Mouse (Mus musculus) hindbrain, embryonic 11.5 days (tissue): ENCODE measurements around the gene Kcnk6. TPM values are rescaled to one million over a fixed set of nuclear protein-coding genes. Genes with fewer than 3 reads are reported as not detected.
A peak's percentile ranks its signal among the peaks of the same experiment; 100 is the strongest.
"Not testable (repeated sequence)": the region's sequence is repeated elsewhere in the genome, so short reads cannot be mapped to it uniquely, and the experiment has no call there.

Source experiments
- ATAC-seq: fragments of 200-750 bp; cut with Nextera tagmentation; 2 replicates; pipeline ENCODE4 v1.8.0; 2017; ENCODE audit warnings: mild to moderate bottlenecking, moderate TSS enrichment, moderate library complexity; ENCODE audit not compliant: low FRiP score
- DNase-seq: peaks from one replicate; pipeline ENCODE4 v3.0.0-alpha.2; 2015; ENCODE audit warnings: low spot score
- H3K27ac ChIP-seq: fragments of 300-500 bp; sonication (generic); 2 replicates; pipeline ENCODE4 v1.5.1; 2014; ENCODE audit warnings: mild to moderate bottlenecking, low read depth, low read length
- H3K27me3 ChIP-seq: fragments of 300-500 bp; sonication (generic); 2 replicates; pipeline ENCODE4 v1.6.1; 2014; ENCODE audit warnings: mild to moderate bottlenecking, low read length, moderate library complexity, mixed read lengths; ENCODE audit not compliant: control insufficient read depth, insufficient read depth
- H3K36me3 ChIP-seq: fragments of 300-500 bp; sonication (generic); 2 replicates; pipeline ENCODE4 v1.6.1; 2014; ENCODE audit warnings: mild to moderate bottlenecking, low read length, moderate library complexity, mixed read lengths; ENCODE audit not compliant: control insufficient read depth, insufficient read depth
- H3K4me1 ChIP-seq: fragments of 300-500 bp; sonication (generic); replicated peaks from 2 replicates; pipeline ENCODE4 v1.6.1; 2014; ENCODE audit warnings: low read length, mixed read lengths; ENCODE audit not compliant: control insufficient read depth, insufficient read depth
- H3K4me2 ChIP-seq: fragments of 300-500 bp; sonication (generic); replicated peaks from 2 replicates; pipeline ENCODE4 v1.6.1; 2014; ENCODE audit warnings: mild to moderate bottlenecking, low read depth, low read length
- H3K4me3 ChIP-seq: fragments of 300-500 bp; sonication (generic); 2 replicates; pipeline ENCODE4 v1.5.1; 2014; ENCODE audit warnings: low read depth, low read length
- H3K9ac ChIP-seq: fragments of 300-500 bp; sonication (generic); 2 replicates; pipeline ENCODE4 v1.6.1; 2014; ENCODE audit warnings: low read depth, low read length
- H3K9me3 ChIP-seq: fragments of 300-500 bp; sonication (generic); 2 replicates; pipeline ENCODE4 v1.6.1; 2016; ENCODE audit warnings: low read length; ENCODE audit not compliant: control insufficient read depth
- WGBS: fragments of 180-500 bp; shearing (Covaris S2); extraction: QIAGEN DNeasy Blood & Tissue Kit; methylation state at CpG from one replicate; pipeline ENCODE4 v1.1.7; 2014; 5-methylcytosine and 5-hydroxymethylcytosine counted together
- polyA plus RNA-seq: library from polyadenylated mRNA; unstranded; fragments of >200 nt; fragmentation: Nextera tagmentation; extraction: Ambion mirVana; gene quantifications from 2 replicates; pipeline ENCODE4 v1.2.1, GENCODE M21; 2014

Gene Kcnk6
- polyA plus RNA-seq, 1 experiment from 2014 or later, result 0.32 TPM

GRCm38 (mm10) chr7:29225520-29225919 lies 6.8 kb downstream of the Kcnk6 start:
- H3K36me3 ChIP-seq, result no peaks in the 10 kb centered on the region
- no peak overlapping the region for H3K9ac ChIP-seq
- no peaks in the 10 kb centered on the region for H3K9me3 ChIP-seq
- WGBS, result 74% methylated on average over 13 of the region's 13 CpGs
- peaks cover 2% of the 10 kb centered on the region; the same call in 1 of the 2 replicates for H3K27me3 ChIP-seq
- no peaks in the 10 kb centered on the region; the same call in none of the 2 replicates for H3K4me1 ChIP-seq
- H3K4me3 ChIP-seq, result no peak overlapping the region
- 0 out of 2 replicates have a peak overlapping the region, but pooled peaks have one; percentile 2 for H3K4me2 ChIP-seq
- H3K27ac ChIP-seq, result no peak overlapping the region
- no peak for ATAC-seq
- no peak for DNase-seq

- ATAC-seq (no peak), DNase-seq (peak; percentile 62)
- WGBS, result 10% methylated on average over 16 of the region's 16 CpGs
Observed at GRCm38 (mm10) chr7:29224756-29225394, 7.4 kb downstream of the Kcnk6 start.

GRCm38 (mm10) chr7:29214846-29215245 lies 17.5 kb downstream of the Kcnk6 start:
- DNase-seq (peak; percentile 10), ATAC-seq (no peak)
- Histone ChIP-seq H3K4me2 (no peak overlapping the region), H3K9me3 (no peaks in the 10 kb centered on the region), H3K4me3 (no peak overlapping the region), H3K9ac (no peak overlapping the region), H3K36me3 (no peaks in the 10 kb centered on the region), H3K27ac (no peak overlapping the region), H3K27me3 (peaks cover 13% of the 10 kb centered on the region), H3K4me1 (no peaks in the 10 kb centered on the region; the same call in 1 of the 2 replicates)
- WGBS, result 42% methylated on average over 15 of the region's 15 CpGs

More at GRCm38 (mm10) chr7:29224756-29225394, 7.4 kb downstream of the Kcnk6 start:
- H3K27ac ChIP-seq, result no peak overlapping the region
- no peaks in the 10 kb centered on the region for H3K36me3 ChIP-seq
- no peaks in the 10 kb centered on the region; the same call in none of the 2 replicates for H3K4me1 ChIP-seq
- no peak overlapping the region for H3K4me3 ChIP-seq
- H3K9me3 ChIP-seq, result no peaks in the 10 kb centered on the region
- peak overlapping the region; percentile 2; the same call in 1 of the 2 replicates for H3K4me2 ChIP-seq
- peak overlapping the region; percentile 8; the same call in 1 of the 2 replicates for H3K9ac ChIP-seq
- H3K27me3 ChIP-seq, result no peaks in the 10 kb centered on the region

GRCm38 (mm10) chr7:29214236-29214635 lies 18.1 kb downstream of the Kcnk6 start:
- ATAC-seq (no peak), DNase-seq (no peak)
- Histone ChIP-seq H3K4me2 (no peak overlapping the region), H3K36me3 (no peaks in the 10 kb centered on the region), H3K4me1 (no peaks in the 10 kb centered on the region; the same call in 1 of the 2 replicates), H3K27me3 (peaks cover 13% of the 10 kb centered on the region), H3K27ac (no peak overlapping the region), H3K9ac (no peak overlapping the region), H3K9me3 (no peaks in the 10 kb centered on the region), H3K4me3 (no peak overlapping the region; the same call in 1 of the 2 replicates)
- whole genome bisulfite sequencing, result 71% methylated on average over 2 of the region's 2 CpGs

- H3K9me3 ChIP-seq, result no peaks in the 10 kb centered on the region
- H3K9ac ChIP-seq, result no peak within 1 kb of the TSS
- peak; percentile 80 for DNase-seq
- no peaks in the 10 kb centered on the region for H3K36me3 ChIP-seq
- no peak within 1 kb of the TSS for H3K27ac ChIP-seq
- peak within 1 kb of the TSS; percentile 23; the same call in 1 of the 2 replicates for H3K4me2 ChIP-seq
- under 1% methylated on average over 20 of the region's 20 CpGs for WGBS
- peaks cover 13% of the 10 kb centered on the region for H3K27me3 ChIP-seq
- H3K4me3 ChIP-seq, result peak within 1 kb of the TSS; percentile 16; the same call in 1 of the 2 replicates
- ATAC-seq, result peak; percentile 82
- no peaks in the 10 kb centered on the region; the same call in 1 of the 2 replicates for H3K4me1 ChIP-seq
Observed at GRCm38 (mm10) chr7:29213675-29214082, 18.6 kb downstream of the Kcnk6 start, which contains the start of gene Catsperg1. Gene Catsperg1, minus strand, starts transcription at chr7:29214035.

GRCm38 (mm10) chr7:29212775-29213560 lies 19.3 kb downstream of the Kcnk6 start:
- not testable (repeated sequence) for H3K4me3 ChIP-seq, H3K4me2 ChIP-seq, H3K9ac ChIP-seq, H3K36me3 ChIP-seq, H3K4me1 ChIP-seq, H3K9me3 ChIP-seq, H3K27ac ChIP-seq
- DNase-seq (peak; percentile 14), ATAC-seq (peak; percentile 37)
- WGBS, result 12% methylated on average over 40 of the region's 40 CpGs
- peaks cover 13% of the 10 kb centered on the region for H3K27me3 ChIP-seq

GRCm38 (mm10) chr7:29212199-29212765 lies 20.0 kb downstream of the Kcnk6 start:
- 11% methylated on average over 26 of the region's 26 CpGs for WGBS
- Histone ChIP-seq H3K9me3 (no peaks in the 10 kb centered on the region), H3K27ac (no peak overlapping the region), H3K4me2 (no peak overlapping the region), H3K9ac (no peak overlapping the region), H3K4me3 (no peak overlapping the region), H3K4me1 (no peaks in the 10 kb centered on the region; the same call in 1 of the 2 replicates), H3K36me3 (no peaks in the 10 kb centered on the region), H3K27me3 (peaks cover 13% of the 10 kb centered on the region)
- no peak for ATAC-seq
- peak; percentile 37 for DNase-seq

- H3K4me3 ChIP-seq, result peak overlapping the region; percentile 25
- peak overlapping the region; percentile 22 for H3K4me2 ChIP-seq
- H3K4me1 ChIP-seq, result no peaks in the 10 kb centered on the region; the same call in 1 of the 2 replicates
- 4% methylated on average over 34 of the region's 34 CpGs for WGBS
- no peaks in the 10 kb centered on the region for H3K36me3 ChIP-seq
- H3K27me3 ChIP-seq, result peaks cover 13% of the 10 kb centered on the region
- H3K9me3 ChIP-seq, result no peaks in the 10 kb centered on the region
- DNase-seq, result peak; percentile 81
- ATAC-seq, result peak; percentile 46; the same call in 1 of the 2 replicates
- H3K9ac ChIP-seq, result no peak overlapping the region
- H3K27ac ChIP-seq, result no peak overlapping the region
Observed at GRCm38 (mm10) chr7:29211415-29212198, 20.7 kb downstream of the Kcnk6 start.
